Mouse (Mus musculus): Measurements from ENCODE around the gene Slc9a1.

Slc9a1 gene

GRCm38 (mm10) chr4:133403611-133404228 is 34.2 kb downstream of the Slc9a1 start:
- no peak for DNase-seq (ENCODE audit: low spot score)

DNA sequence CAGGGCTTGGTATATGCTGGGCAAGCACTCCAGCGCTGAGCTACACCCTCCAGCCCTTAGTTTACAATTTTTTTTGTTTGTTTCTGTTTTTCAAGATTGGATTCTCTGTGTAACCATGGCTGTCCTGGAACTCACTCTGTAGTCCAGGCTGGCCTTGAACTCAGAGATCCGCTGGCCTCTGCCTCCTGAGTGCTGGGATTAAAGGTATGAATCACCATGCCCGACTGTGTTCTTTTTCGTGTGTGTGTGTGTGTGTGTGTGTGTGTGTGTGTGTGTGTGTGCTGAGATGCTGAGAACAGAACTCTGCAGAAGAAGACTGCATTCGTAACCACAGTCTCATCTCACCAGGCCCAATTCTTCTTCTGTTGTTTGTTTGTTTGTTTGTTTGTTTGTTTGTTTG is 34.8 kb downstream of the Slc9a1 start:
- DNase-seq (ENCODE audit: low spot score): no peak

DNA sequence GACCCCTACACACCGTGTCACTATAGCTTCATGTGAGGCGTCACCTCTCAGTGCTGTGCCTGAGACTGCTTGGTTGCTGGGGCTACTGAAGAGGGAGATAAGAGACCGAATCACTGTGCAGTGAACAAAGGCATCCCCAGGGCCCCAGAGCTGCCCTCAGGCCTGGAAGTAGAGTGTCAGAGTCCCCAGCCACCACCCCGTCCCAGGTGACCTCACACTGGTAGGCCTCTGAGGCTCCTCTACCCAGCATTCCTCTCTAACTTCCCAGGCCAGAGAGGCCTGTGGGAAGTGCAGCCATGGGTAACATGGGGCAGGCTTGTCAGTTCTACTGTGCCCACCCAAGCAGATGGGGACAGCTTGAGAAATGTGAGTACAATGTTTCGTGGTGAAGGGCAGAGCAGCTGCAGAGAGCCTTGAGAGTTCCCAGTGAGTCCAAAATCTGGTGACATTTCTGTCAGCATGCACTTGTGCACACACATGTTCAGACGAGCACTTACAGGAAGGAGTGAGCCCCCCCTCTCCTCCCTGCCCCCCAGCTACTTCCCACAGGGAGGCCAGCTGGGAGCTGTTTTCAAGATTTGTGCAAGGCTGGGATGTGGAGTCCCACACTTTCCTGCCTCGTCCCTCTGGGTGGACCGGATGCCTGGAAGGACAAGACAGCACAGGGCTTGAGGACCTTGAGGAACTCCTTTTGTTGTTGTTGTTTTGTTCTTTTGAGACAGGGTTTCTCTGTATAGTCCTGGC is 37.0 kb downstream of the Slc9a1 start:
- no peak for DNase-seq (ENCODE audit: low spot score)

GRCm38 (mm10) chr4:133407114-133407787 is 37.7 kb downstream of the Slc9a1 start:
- DNase-seq (ENCODE audit: low spot score): no peak

- no peak for DNase-seq (ENCODE audit: low spot score)
Observed at GRCm38 (mm10) chr4:133408006-133408405, 38.5 kb downstream of the Slc9a1 start.

- no peak for DNase-seq (ENCODE audit: low spot score)
Observed at GRCm38 (mm10) chr4:133410994-133411393, 41.5 kb downstream of the Slc9a1 start.

DNA sequence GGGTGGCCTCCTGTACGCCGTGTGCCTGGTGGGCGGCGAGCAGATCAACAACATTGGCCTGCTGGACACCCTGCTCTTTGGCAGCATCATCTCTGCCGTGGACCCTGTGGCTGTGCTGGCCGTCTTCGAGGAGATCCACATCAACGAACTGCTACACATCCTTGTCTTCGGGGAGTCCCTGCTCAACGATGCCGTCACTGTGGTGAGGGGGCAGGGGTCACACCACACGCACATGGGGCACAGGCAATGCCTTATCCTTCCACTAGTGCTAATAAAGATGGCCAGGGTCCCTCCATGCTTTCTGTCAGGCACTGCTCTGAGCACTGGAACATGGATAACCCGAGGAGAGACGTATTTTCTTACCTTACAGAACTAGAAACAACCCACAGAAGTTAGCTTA is 42.6 kb downstream of the Slc9a1 start:
- no peak for DNase-seq (ENCODE audit: low spot score)

DNA sequence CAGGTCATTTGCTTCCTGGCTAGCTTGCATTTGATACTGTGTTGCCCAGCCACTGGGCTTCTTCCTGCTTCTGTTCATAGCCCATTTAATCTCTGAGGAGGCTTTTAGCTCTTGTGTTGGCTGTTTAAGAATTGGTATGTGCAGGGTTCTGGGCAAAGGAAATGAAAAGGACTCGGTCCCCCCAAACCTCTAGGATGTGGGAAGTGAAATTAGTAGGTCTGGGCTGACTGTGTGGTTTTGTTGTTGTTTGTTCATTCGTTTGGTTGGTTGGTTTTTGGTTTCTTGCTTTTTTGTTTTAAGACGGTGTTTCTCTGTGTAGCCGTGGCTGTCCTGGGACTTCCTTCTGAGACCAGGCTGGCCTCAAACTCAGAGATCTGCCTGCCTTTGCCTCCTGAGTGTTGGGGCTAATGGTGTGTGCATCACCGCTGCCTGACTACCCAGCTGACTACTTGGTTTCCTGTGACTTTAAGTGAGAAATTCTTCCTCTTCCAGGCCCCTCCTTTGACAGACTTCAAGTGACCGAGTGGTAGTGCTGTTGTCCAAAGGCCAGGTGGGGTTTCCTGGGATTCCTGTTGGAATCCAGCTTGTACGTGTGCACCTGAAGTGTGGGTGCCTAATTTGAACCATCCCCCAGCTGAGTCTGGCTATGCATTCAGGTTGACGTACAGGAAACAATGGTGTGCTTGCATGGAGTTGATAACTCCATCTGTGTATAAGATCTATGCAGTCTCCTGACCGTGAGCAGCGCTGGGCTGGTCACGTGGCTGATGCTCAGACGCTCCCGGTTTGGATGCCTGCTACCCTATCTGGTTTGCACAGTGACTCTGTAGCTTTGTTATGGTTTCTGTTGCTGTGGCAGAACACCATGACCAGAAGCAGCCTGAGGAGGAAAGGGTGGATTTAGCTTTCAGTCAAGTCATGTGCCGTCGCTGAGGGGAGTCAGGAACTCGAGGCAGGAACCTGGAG is 43.4 kb downstream of the Slc9a1 start:
- no peak for DNase-seq (ENCODE audit: low spot score)

DNA sequence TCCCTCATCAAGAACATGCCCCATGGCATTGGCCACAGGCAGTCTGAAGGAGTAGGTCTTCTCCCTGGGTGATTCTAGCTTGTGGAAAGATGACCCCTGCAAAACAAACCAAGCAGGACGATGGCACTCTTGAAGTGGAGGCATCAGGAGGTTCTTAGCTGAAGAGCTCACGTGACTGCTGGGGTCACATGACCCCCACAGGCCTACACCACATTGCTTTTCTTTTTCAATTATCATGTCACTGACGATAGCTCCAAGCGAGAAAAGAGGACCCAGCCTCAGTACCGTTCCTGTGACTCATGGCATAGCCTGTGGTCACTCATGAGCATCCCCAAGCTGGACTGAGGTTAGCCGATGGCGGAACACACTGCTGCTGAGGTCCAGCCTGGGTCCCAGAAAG is 44.1 kb downstream of the Slc9a1 start:
- no peak for DNase-seq (ENCODE audit: low spot score)

DNA sequence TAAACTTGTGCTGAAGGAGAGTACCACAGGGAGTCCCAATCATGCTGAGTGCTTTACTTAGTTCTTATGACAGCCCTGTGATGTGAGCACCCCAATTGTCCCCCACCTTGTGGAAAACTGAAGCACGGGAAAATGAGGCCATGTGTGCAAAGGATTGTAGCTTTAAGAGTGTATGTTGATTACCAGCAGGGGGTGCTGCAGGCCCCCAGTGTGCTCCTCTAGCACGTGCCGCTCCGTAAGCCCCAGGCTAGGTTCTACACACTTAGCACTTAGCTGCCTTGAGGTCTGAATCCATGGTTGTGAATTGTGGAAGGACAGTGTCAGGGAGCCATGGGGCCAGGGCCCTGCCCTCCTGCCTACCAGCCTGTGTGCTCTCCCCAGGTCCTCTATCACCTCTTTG is 45.4 kb downstream of the Slc9a1 start:
- DNase-seq (ENCODE audit: low spot score): no peak

DNA sequence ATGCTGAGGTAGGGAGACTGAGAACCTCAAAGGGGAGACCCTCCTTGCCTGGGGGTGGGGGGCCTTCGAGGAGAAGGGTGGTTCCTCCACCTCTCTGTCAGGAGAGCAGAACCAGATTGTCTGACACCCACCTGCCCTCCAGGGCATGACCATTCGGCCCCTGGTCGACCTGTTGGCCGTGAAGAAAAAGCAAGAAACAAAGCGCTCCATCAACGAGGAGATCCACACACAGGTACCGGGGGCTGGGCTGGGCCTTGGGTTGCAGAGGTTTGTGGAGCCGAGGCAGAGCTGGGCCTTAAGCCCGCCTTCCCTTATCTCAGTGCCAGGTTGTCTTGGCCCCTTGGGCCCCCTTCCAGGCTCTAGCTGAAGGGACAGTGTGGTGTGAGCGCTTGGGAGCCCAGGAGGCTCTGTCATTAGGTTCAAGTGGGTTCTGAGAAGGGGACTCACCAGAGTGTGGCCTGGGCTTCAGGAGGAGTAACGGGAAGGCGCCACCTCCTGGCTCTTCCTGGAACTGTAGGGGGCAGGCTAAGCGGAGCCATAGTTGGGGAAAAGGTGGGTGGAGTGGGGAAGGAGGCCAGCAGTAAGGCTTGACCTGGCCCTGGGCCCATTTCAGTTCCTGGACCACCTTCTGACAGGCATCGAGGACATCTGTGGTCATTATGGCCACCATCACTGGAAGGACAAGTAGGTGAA is 50.0 kb downstream of the Slc9a1 start:
- peak; percentile 65 for DNase-seq (ENCODE audit: low spot score)

DNA sequence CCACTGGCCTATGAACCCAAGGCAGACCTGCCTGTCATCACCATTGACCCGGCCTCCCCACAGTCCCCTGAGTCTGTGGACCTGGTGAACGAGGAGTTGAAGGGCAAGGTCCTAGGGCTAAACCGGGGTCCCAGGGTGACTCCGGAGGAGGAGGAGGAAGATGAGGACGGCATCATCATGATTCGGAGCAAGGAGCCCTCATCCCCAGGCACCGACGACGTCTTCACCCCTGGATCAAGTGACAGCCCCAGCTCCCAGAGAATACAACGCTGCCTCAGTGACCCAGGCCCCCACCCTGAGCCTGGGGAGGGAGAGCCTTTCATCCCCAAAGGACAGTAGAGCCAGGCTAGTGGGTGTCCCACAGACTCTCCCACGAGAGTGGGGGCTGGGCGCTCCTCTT is 52.5 kb downstream of the Slc9a1 start:
- no peak for DNase-seq (ENCODE audit: low spot score)

GRCm38 (mm10) chr4:133422601-133423000 is 53.1 kb downstream of the Slc9a1 start:
- DNase-seq (ENCODE audit: low spot score): no peak

DNA sequence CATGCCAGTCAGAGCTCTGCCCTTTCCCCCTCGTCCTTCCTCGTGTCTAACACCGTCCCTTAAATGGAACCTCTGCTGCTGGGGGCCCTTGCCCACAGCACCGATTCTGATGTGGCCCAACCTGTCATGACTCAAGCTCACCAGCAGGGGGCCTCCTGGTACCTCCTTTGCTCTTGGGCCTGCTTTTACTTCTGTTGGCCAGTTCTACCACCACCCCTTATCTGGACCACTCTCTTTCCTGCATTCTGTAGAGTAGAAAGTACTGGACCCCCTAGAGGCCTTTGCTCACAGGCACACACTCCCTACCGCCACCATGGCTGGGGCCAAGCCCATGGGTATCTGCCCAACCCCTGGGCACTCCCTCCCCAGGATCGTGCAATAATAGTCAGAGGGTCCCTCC is 53.6 kb downstream of the Slc9a1 start:
- peak; percentile 55 for DNase-seq (ENCODE audit: low spot score)

DNA sequence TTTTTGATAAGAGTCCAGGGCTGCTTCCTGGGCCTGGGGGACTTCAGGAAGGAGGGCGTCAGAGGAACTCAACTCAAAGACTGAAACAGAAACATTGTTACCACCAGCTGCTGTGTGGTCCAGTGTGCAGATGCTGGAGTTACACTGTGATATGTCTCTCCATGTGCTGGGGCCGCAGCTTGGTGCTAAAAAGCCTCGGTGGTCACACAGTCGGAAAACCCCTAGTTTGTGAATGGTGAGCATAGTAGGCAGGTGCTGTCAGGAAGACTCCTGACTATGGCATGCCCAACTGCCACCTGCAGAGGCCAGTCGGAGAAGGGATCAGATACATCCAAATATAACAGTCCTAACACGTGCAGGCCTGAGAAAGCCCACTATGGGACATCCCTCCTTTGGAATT is 54.2 kb downstream of the Slc9a1 start:
- DNase-seq (ENCODE audit: low spot score): no peak

GRCm38 (mm10) chr4:133424100-133424499 is 54.6 kb downstream of the Slc9a1 start:
- peak; percentile 57 for DNase-seq (ENCODE audit: low spot score)

- no peak for DNase-seq (ENCODE audit: low spot score)
Observed at GRCm38 (mm10) chr4:133426141-133426540, 56.6 kb downstream of the Slc9a1 start.

GRCm38 (mm10) chr4:133431508-133431907 is 62.0 kb downstream of the Slc9a1 start:
- no peak for DNase-seq (ENCODE audit: low spot score)

GRCm38 (mm10) chr4:133432560-133433171 is 63.2 kb downstream of the Slc9a1 start:
- no peak for DNase-seq (ENCODE audit: low spot score)

- DNase-seq (ENCODE audit: low spot score): no peak
Observed at GRCm38 (mm10) chr4:133435921-133436320, 66.4 kb downstream of the Slc9a1 start.

Data from ovary, postnatal 36 days (tissue).